Mouse (Mus musculus) hindbrain, embryonic 13.5 days (tissue): ENCODE data around the gene Dcdc2b. TPM values are rescaled to one million over a fixed set of nuclear protein-coding genes. Genes with fewer than 3 reads are reported as not detected.

ENCODE experiments used
- ATAC-seq: fragments of 200-750 bp; cut with Nextera tagmentation; 2 replicates; pipeline ENCODE4 v1.8.0; 2017; ENCODE audit warnings: moderate TSS enrichment; ENCODE audit not compliant: low FRiP score
- H3K27ac ChIP-seq: fragments of 300-500 bp; sonication (generic); 2 replicates; pipeline ENCODE4 v1.5.1; 2015; ENCODE audit warnings: inconsistent platforms, mild to moderate bottlenecking, moderate library complexity
- H3K27me3 ChIP-seq: fragments of 300-500 bp; sonication (generic); 2 replicates; pipeline ENCODE4 v1.6.1; 2015; ENCODE audit warnings: mild to moderate bottlenecking, inconsistent platforms
- H3K36me3 ChIP-seq: fragments of 300-500 bp; sonication (generic); 2 replicates; pipeline ENCODE4 v1.6.1; 2015; ENCODE audit warnings: mild to moderate bottlenecking, inconsistent platforms
- H3K4me1 ChIP-seq: fragments of 300-500 bp; sonication (generic); replicated peaks from 2 replicates; pipeline ENCODE4 v1.6.1; 2015; ENCODE audit warnings: inconsistent platforms
- H3K4me2 ChIP-seq: fragments of 300-500 bp; sonication (generic); 2 replicates; pipeline ENCODE4 v1.6.1; 2015; ENCODE audit warnings: inconsistent platforms, mild to moderate bottlenecking, moderate library complexity
- H3K4me3 ChIP-seq: fragments of 300-500 bp; sonication (generic); 2 replicates; pipeline ENCODE4 v1.5.1; 2015; ENCODE audit warnings: mild to moderate bottlenecking, inconsistent platforms
- H3K9ac ChIP-seq: fragments of 300-500 bp; sonication (generic); 2 replicates; pipeline ENCODE4 v1.6.1; 2015; ENCODE audit warnings: mild to moderate bottlenecking, inconsistent platforms
- H3K9me3 ChIP-seq: fragments of 300-500 bp; sonication (generic); 2 replicates; pipeline ENCODE4 v1.6.1; 2016; ENCODE audit warnings: inconsistent platforms
- WGBS: fragments of 180-500 bp; shearing (Covaris S2); methylation state at CpG from one replicate; pipeline ENCODE4 v1.1.7; 2015; 5-methylcytosine and 5-hydroxymethylcytosine counted together
- polyA plus RNA-seq: library from polyadenylated mRNA; unstranded; fragments of >200 nt; fragmentation: Nextera tagmentation; extraction: Ambion mirVana; gene quantifications from 2 replicates; pipeline ENCODE4 v1.2.1, GENCODE M21; 2015

Dcdc2b gene
- polyA plus RNA-seq, 1 experiment from 2014 or later: 4.0 TPM

DNA sequence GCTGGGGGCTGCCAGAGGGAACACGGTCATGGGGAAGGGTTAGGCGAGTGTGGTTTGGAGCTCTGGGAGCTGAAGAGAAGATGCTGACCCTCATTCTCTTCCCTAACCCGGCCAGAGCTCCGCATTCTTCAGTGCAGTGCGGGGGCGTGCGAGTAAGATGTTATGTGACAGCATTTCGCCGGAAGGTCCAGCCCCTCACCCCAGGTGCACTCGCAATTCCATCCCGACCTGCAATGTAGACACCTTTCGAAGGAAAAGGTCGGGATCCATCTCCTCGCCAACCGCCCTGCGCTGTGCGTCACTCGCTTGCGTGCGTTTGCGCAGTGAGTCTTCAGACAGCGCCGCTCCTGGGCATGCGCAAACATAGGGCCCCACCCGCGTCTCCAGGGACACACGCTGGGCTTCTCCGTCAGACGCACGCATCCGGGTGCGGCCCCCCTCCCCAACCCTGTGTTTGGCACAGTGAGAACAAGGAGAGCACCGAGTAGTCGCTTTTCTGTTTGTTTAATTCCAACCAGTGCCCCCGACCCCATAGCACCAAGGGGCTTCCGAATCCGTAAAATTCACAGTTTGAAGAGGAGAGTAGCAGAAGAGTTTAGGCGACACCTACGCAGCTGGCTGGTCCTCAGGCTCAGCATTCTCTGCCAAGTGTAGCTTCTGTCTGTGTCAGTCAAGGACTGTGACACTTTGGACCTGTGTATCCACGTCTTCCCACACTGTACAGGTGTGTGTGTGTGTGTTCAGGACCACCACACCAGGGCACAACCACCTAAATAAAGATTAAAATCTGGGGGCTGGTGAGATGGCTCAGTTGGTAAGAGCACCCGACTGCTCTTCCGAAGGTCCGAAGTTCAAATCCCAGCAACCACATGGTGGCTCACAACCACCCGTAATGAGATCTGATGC lies 5.0 kb upstream of the Dcdc2b start, which contains the start of gene Iqcc:
Gene Iqcc (minus strand): TSS at position 314 of the 906 bp plus-strand sequence.
- Histone ChIP-seq H3K4me1 (peaks cover 46% of the 10 kb centered on the region), H3K4me2 (peak within 1 kb of the TSS; percentile 88), H3K27ac (peak within 1 kb of the TSS; percentile 95), H3K9ac (peak within 1 kb of the TSS; percentile 96), H3K27me3 (no peaks in the 10 kb centered on the region), H3K4me3 (peak within 1 kb of the TSS; percentile 66), H3K36me3 (peaks cover 25% of the 10 kb centered on the region), H3K9me3 (no peaks in the 10 kb centered on the region)
- 6% methylated on average over 44 of the region's 44 CpGs for WGBS
- peak; percentile 89 for ATAC-seq

GRCm38 (mm10) chr4:129618031-129618430 lies 4.0 kb upstream of the Dcdc2b start:
- H3K27ac ChIP-seq: peak overlapping the region; percentile 95
- peaks cover 43% of the 10 kb centered on the region for H3K4me1 ChIP-seq
- peak overlapping the region; percentile 88 for H3K4me2 ChIP-seq
- peaks cover 28% of the 10 kb centered on the region for H3K36me3 ChIP-seq
- H3K4me3 ChIP-seq: peak overlapping the region; percentile 66
- no peaks in the 10 kb centered on the region for H3K9me3 ChIP-seq
- peak overlapping the region; percentile 96 for H3K9ac ChIP-seq
- no peak for ATAC-seq
- H3K27me3 ChIP-seq: no peaks in the 10 kb centered on the region
- WGBS: 91% methylated on average over 5 of the region's 5 CpGs

DNA sequence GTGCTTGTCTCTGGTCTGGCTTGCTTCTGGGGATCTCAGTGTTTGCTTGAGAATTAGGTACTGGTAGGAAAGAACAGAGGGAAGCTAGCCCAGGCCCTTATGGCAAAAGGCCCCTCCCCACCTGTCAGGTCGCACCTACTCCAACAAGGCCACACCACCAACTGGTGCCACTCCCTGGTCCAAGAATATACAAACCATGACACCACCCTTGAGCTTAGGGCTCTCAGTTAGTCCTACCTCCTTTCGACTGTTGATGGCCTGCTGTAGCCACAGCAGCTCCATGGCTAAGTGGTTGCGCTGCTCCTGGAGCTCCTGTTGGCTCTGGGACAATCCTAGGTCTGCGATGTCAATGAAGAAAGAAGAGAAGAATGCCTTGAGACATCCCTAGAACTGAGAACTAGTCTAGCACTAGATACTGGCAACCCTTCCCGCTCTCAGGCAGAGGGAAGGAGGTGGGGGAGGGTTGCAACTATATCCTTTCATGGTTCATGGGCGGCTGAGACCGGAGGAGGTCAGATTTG lies 3.1 kb upstream of the Dcdc2b start:
- Histone ChIP-seq H3K4me3 (peak overlapping the region; percentile 66; the same call in 1 of the 2 replicates), H3K27me3 (no peaks in the 10 kb centered on the region), H3K4me1 (peaks cover 35% of the 10 kb centered on the region), H3K36me3 (peaks cover 28% of the 10 kb centered on the region), H3K9me3 (no peaks in the 10 kb centered on the region), H3K4me2 (no peak overlapping the region), H3K9ac (0 out of 2 replicates have a peak overlapping the region, but pooled peaks have one; percentile 13), H3K27ac (no peak overlapping the region)
- no peak for ATAC-seq
- 97% methylated on average over 7 of the region's 7 CpGs for WGBS

DNA sequence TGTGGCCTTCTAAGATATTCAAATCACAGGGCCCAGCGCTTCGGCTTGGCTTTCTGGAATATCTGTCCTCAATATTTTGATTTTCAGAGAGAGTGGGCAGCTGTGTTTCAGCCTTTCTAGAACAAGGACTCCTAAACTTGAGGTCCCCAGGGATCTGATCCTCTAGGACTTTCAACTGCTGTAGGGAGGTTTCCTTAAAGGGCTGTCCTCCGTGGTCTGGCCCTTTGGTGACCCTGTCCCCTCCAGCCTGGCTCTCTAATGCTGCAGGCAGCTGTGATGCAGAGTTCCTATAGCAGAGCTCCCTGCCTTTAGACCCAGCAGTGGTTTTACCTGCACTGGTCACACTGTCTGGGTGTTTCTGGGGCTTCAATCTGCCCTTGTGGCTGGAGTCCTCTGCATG lies 2.6 kb upstream of the Dcdc2b start:
- no peaks in the 10 kb centered on the region for H3K27me3 ChIP-seq
- H3K4me1 ChIP-seq: peaks cover 29% of the 10 kb centered on the region
- no peak overlapping the region for H3K27ac ChIP-seq
- no peak overlapping the region for H3K9ac ChIP-seq
- no peak overlapping the region for H3K4me2 ChIP-seq
- H3K36me3 ChIP-seq: peaks cover 28% of the 10 kb centered on the region
- no peaks in the 10 kb centered on the region for H3K9me3 ChIP-seq
- no peak overlapping the region for H3K4me3 ChIP-seq
- ATAC-seq: no peak
- WGBS: 94% methylated on average over 3 of the region's 3 CpGs

- ATAC-seq: no peak
- WGBS: 89% methylated on average over 9 of the region's 9 CpGs
- Histone ChIP-seq H3K9me3 (no peaks in the 10 kb centered on the region), H3K4me3 (no peak overlapping the region), H3K4me1 (peaks cover 21% of the 10 kb centered on the region), H3K27me3 (no peaks in the 10 kb centered on the region), H3K4me2 (no peak overlapping the region), H3K9ac (no peak overlapping the region), H3K36me3 (peaks cover 25% of the 10 kb centered on the region), H3K27ac (no peak overlapping the region)
Measured at GRCm38 (mm10) chr4:129615801-129616290, 1.8 kb upstream of the Dcdc2b start.

GRCm38 (mm10) chr4:129610472-129610871 lies 3.6 kb downstream of the Dcdc2b start:
- H3K4me3 ChIP-seq: no peak overlapping the region
- no peaks in the 10 kb centered on the region for H3K27me3 ChIP-seq
- H3K4me1 ChIP-seq: no peaks in the 10 kb centered on the region; the same call in 1 of the 2 replicates
- no peaks in the 10 kb centered on the region for H3K9me3 ChIP-seq
- H3K36me3 ChIP-seq: peaks cover 41% of the 10 kb centered on the region
- no peak overlapping the region for H3K27ac ChIP-seq
- WGBS: 65% methylated on average over 4 of the region's 4 CpGs
- 0 out of 2 replicates have a peak overlapping the region, but pooled peaks have one; percentile 46 for H3K9ac ChIP-seq
- no peak overlapping the region for H3K4me2 ChIP-seq
- no peak for ATAC-seq

- peaks cover 44% of the 10 kb centered on the region for H3K36me3 ChIP-seq
- no peak overlapping the region for H3K4me3 ChIP-seq
- H3K4me2 ChIP-seq: no peak overlapping the region
- H3K27me3 ChIP-seq: no peaks in the 10 kb centered on the region
- H3K9ac ChIP-seq: peak overlapping the region; percentile 46; the same call in 1 of the 2 replicates
- H3K4me1 ChIP-seq: no peaks in the 10 kb centered on the region; the same call in 1 of the 2 replicates
- 86% methylated on average over 4 of the region's 4 CpGs for WGBS
- no peak overlapping the region for H3K27ac ChIP-seq
- no peaks in the 10 kb centered on the region for H3K9me3 ChIP-seq
- ATAC-seq: no peak
Measured at GRCm38 (mm10) chr4:129610026-129610425, 4.0 kb downstream of the Dcdc2b start.

GRCm38 (mm10) chr4:129609139-129609631 lies 4.9 kb downstream of the Dcdc2b start:
- WGBS: 86% methylated on average over 12 of the region's 12 CpGs

DNA sequence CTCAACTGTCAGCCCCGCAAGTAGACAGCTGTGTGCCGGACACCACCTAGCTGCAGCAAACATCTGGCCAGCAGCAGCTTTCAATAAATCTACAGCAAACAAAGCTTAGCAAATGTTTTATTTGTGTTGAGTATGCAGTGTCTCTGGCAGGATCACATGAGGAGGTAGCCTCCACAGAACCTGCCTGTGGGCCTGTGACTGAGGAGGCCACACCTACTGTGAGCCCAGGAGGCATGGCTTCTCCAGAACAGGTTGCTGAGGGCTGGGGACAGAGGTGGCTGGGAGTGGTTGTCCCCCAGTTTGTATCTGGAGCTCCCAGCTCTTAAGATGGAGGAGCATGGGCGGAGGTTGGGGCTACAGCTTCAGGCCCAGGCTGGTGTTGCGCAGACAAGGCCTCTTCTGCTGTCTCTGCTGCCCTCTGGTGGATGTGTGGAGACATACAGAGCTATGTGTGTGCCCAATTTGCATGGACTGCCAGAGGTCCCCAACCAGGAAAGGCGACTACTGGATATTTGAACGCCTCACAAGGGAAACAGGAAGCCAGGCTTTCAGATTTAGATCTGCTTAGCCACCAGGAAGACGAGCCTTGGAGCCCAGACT lies 5.5 kb downstream of the Dcdc2b start:
- ATAC-seq: peak; percentile 83
- H3K9ac ChIP-seq: peak overlapping the region; percentile 46; the same call in 1 of the 2 replicates
- no peaks in the 10 kb centered on the region for H3K9me3 ChIP-seq
- H3K4me2 ChIP-seq: no peak overlapping the region
- WGBS: 42% methylated on average over 7 of the region's 7 CpGs
- H3K27ac ChIP-seq: peak overlapping the region; percentile 60
- H3K27me3 ChIP-seq: no peaks in the 10 kb centered on the region
- H3K4me1 ChIP-seq: no peaks in the 10 kb centered on the region; the same call in 1 of the 2 replicates
- peaks cover 54% of the 10 kb centered on the region for H3K36me3 ChIP-seq
- H3K4me3 ChIP-seq: no peak overlapping the region

More at GRCm38 (mm10) chr4:129609139-129609631, 4.9 kb downstream of the Dcdc2b start:
- Histone ChIP-seq H3K36me3 (peaks cover 53% of the 10 kb centered on the region), H3K27ac (no peak overlapping the region), H3K9me3 (no peaks in the 10 kb centered on the region), H3K4me3 (no peak overlapping the region), H3K9ac (no peak overlapping the region), H3K27me3 (no peaks in the 10 kb centered on the region), H3K4me1 (no peaks in the 10 kb centered on the region; the same call in 1 of the 2 replicates), H3K4me2 (no peak overlapping the region)
- ATAC-seq: no peak

- Histone ChIP-seq H3K4me2 (peak within 1 kb of the TSS; percentile 88), H3K4me3 (peak within 1 kb of the TSS; percentile 99), H3K27me3 (no peaks in the 10 kb centered on the region), H3K9me3 (no peaks in the 10 kb centered on the region), H3K4me1 (peaks cover 37% of the 10 kb centered on the region), H3K9ac (peak within 1 kb of the TSS; percentile 95), H3K27ac (peak within 1 kb of the TSS; percentile 86), H3K36me3 (peaks cover 61% of the 10 kb centered on the region)
- ATAC-seq: peak; percentile 90
- WGBS: under 1% methylated on average over 74 of the region's 74 CpGs
Measured at GRCm38 (mm10) chr4:129600233-129601158, 13.6 kb downstream of the Dcdc2b start, which contains the start of the genes Eif3i and Tmem234. Eif3i (minus strand) TSS chr4:129600648. Tmem234 (plus strand) TSS chr4:129600668.

DNA sequence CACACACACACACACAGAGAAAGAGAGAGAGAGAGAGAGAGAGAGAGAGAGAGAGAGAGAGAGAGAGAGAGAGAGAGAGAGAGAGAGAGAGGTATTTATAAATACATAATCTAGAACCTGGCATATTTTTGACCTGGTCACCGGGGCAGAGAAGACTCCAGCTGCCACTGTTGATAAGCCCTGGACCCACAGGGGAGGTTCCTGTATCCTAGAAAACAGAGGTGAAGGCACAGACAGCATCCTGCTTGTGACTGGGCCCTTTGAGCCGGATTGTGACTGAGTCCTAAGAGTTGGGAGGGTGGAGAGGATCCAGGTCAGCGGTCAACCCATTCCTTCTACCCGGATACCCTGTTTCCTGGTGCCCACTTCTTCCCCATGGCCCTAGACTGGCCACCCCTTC lies 25.2 kb downstream of the Dcdc2b start:
- no peak overlapping the region for H3K9ac ChIP-seq
- ATAC-seq: no peak
- no peaks in the 10 kb centered on the region for H3K9me3 ChIP-seq
- peaks cover 40% of the 10 kb centered on the region for H3K36me3 ChIP-seq
- 83% methylated on average over 4 of the region's 4 CpGs for WGBS
- peaks cover 8% of the 10 kb centered on the region for H3K4me1 ChIP-seq
- no peaks in the 10 kb centered on the region for H3K27me3 ChIP-seq
- H3K4me2 ChIP-seq: no peak overlapping the region
- 0 out of 2 replicates have a peak overlapping the region, but pooled peaks have one; percentile 18 for H3K27ac ChIP-seq
- H3K4me3 ChIP-seq: no peak overlapping the region
